Mouse (Mus musculus) stomach, embryonic 14.5 days (tissue): ENCODE data around the gene Mob1b. TPM values are rescaled to one million over a fixed set of nuclear protein-coding genes. Genes with fewer than 3 reads are reported as not detected.

Experiments used
- ATAC-seq: fragments of 200-750 bp; cut with Nextera tagmentation; 2 replicates; pipeline ENCODE4 v1.8.0; 2017; ENCODE audit warnings: low read depth, moderate TSS enrichment; ENCODE audit not compliant: insufficient number of reproducible peaks, insufficient read depth, low FRiP score
- H3K27ac ChIP-seq: fragments of 300-500 bp; sonication (generic); 2 replicates; pipeline ENCODE4 v1.5.1; 2014; ENCODE audit warnings: mild to moderate bottlenecking, low read length, moderate library complexity, mixed read lengths
- H3K27me3 ChIP-seq: fragments of 300-500 bp; sonication (generic); 2 replicates; pipeline ENCODE4 v1.6.1; 2014; ENCODE audit warnings: low read length, control low read depth, mixed read lengths; ENCODE audit not compliant: control insufficient read depth, insufficient read depth
- H3K36me3 ChIP-seq: fragments of 300-500 bp; sonication (generic); 2 replicates; pipeline ENCODE4 v1.6.1; 2014; ENCODE audit warnings: mild to moderate bottlenecking, control low read depth, low read length, moderate library complexity, mixed read lengths; ENCODE audit not compliant: control insufficient read depth, insufficient read depth
- H3K4me1 ChIP-seq: fragments of 300-500 bp; sonication (generic); 2 replicates; pipeline ENCODE4 v1.6.1; 2014; ENCODE audit warnings: low read length, control low read depth, mixed read lengths; ENCODE audit not compliant: control insufficient read depth, insufficient read depth
- H3K4me2 ChIP-seq: fragments of 300-500 bp; sonication (generic); replicated peaks from 2 replicates; pipeline ENCODE4 v1.6.1; 2014; ENCODE audit warnings: low read depth, low read length, control low read depth
- H3K4me3 ChIP-seq: fragments of 300-500 bp; sonication (generic); 2 replicates; pipeline ENCODE4 v1.5.1; 2014; ENCODE audit warnings: low read depth, low read length, control low read depth
- H3K9ac ChIP-seq: fragments of 300-500 bp; sonication (generic); replicated peaks from 2 replicates; pipeline ENCODE4 v1.6.1; 2014; ENCODE audit warnings: low read depth, mild to moderate bottlenecking, control low read depth, low read length, moderate library complexity, mixed read lengths
- H3K9me3 ChIP-seq: fragments of 300-500 bp; sonication (generic); 2 replicates; pipeline ENCODE4 v1.6.1; 2016; ENCODE audit warnings: low read depth, low read length, control low read depth; ENCODE audit not compliant: control insufficient read depth
- WGBS: fragments of 180-500 bp; shearing (Covaris S2); extraction: QIAGEN DNeasy Blood & Tissue Kit; methylation state at CpG from one replicate; pipeline ENCODE4 v1.1.7; 2014; 5-methylcytosine and 5-hydroxymethylcytosine counted together
- polyA plus RNA-seq: library from polyadenylated mRNA; unstranded; fragments of >200 nt; fragmentation: Nextera tagmentation; extraction: Ambion mirVana; gene quantifications from 2 replicates; pipeline ENCODE4 v1.2.1, GENCODE M21; 2014

The Mob1b gene
- polyA plus RNA-seq, 1 experiment from 2014 or later = 19.0 TPM

DNA sequence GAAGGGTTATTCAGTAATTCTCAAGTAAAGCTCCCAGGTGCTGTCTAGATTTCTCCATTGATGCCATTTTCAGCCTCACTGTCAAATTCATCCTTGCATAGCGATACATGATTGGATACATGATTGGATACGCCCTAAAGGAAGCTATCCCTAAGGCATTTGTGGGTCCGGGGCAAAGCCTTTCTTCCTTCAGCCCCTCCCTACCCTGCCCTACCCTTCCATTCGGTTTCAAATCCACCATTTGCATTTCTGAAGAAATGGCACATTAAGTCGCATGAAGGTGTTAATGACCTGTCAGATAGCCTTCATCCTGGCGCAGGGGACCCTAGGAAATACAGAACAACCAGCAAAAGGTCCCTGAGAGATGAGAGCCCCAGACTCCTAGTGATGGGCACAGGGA, 35.3 kb upstream of the Mob1b start:
- ATAC-seq = no peak
- 10% methylated on average over 6 of the region's 6 CpGs for WGBS
- no peaks in the 10 kb centered on the region for H3K36me3 ChIP-seq
- H3K4me3 ChIP-seq = no peak overlapping the region
- H3K4me2 ChIP-seq = no peak overlapping the region
- no peaks in the 10 kb centered on the region for H3K9me3 ChIP-seq
- H3K4me1 ChIP-seq = no peaks in the 10 kb centered on the region
- no peak overlapping the region for H3K27ac ChIP-seq
- H3K27me3 ChIP-seq = no peaks in the 10 kb centered on the region
- no peak overlapping the region for H3K9ac ChIP-seq

DNA sequence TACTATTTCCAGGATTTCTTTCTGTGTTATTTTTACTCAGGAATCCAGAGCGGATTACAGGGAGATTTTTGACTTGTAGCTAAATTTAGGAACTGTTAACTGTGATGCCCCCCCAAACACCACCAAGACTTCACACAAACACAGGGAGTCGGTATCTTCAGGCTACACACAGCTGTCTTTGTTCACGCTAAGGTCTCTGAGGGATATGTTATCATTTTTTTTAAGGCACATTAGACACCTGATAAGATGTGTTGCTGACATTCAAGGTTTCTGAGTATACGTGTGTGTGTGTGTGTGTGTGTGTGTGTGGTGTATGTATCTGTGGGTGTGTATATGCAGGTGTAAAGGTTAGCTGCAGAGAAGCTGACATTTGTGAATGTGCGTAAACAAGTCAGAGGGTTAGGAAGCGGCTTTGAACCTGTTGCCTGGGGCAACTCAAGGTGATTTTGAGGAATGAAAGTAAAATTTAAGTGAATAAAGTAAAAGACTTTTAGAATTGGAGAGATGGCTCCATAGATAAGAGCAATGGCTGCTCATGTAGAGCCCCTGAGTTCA, 34.8 kb upstream of the Mob1b start:
- no peak overlapping the region for H3K4me2 ChIP-seq
- H3K4me1 ChIP-seq = 0 out of 2 replicates have a peak, but pooled peaks cover 3% of the 10 kb centered on the region
- H3K9me3 ChIP-seq = no peaks in the 10 kb centered on the region
- 50% methylated on average over 6 of the region's 6 CpGs for WGBS
- no peak overlapping the region for H3K9ac ChIP-seq
- no peaks in the 10 kb centered on the region for H3K36me3 ChIP-seq
- ATAC-seq = no peak
- no peak overlapping the region for H3K4me3 ChIP-seq
- no peaks in the 10 kb centered on the region for H3K27me3 ChIP-seq
- no peak overlapping the region for H3K27ac ChIP-seq

DNA sequence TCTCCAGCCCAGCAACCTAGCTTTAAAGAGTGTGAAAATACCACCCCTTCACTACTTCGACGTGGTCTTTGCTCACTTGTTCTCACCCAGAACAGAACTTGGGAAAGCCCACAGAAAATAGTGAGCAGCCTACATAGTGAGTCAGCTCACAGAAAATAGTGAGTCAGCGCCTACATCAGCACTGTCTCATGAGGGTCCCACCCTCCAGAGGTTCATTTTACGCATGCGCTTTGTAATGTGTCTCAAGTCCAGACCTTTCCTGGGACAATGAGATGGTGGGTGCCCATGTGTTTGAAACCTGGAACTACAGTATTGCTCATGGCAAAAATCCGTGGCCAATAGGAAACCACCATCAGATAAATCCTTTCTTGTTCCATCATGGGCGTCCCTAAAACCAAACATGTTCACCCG, 32.7 kb upstream of the Mob1b start:
- 80% methylated on average over 8 of the region's 8 CpGs for WGBS
- no peak for ATAC-seq

DNA sequence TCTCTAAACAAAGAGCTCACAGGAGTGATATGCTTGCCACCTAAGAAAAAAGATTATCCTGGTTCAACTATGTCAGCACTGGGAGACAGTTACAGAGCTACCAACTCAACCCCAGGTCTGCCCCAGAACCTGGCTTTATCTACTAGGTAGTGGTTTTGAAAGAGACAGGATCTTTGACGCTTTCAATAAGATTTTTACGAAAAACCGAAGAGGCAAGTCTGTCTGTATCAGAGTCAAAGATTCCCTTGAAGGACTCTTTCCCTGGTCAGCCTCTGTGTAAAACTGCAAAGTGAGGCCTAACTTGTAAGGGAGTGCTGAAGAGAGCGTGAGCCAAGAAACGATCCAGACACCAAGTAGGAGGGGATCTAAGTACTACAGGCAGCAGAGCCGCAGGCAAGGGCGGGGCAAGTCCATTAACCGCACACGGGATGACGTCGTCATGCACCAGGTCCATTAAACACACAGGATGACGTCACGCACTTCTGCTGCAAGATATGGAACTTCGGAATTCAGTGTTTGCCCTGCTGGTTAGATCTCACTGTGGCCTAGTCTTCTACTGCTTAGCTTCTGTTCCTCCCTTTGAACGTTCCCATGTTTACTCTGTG, 32.0 kb upstream of the Mob1b start:
- H3K36me3 ChIP-seq = no peaks in the 10 kb centered on the region
- H3K4me3 ChIP-seq = no peak overlapping the region
- H3K9ac ChIP-seq = no peak overlapping the region
- no peak overlapping the region for H3K27ac ChIP-seq
- no peak overlapping the region for H3K4me2 ChIP-seq
- ATAC-seq = peak; percentile 79
- no peaks in the 10 kb centered on the region for H3K9me3 ChIP-seq
- 0 out of 2 replicates have a peak, but pooled peaks cover 3% of the 10 kb centered on the region for H3K4me1 ChIP-seq
- no peaks in the 10 kb centered on the region for H3K27me3 ChIP-seq
- WGBS = 61% methylated on average over 15 of the region's 15 CpGs

More for the DNA sequence above, 32.7 kb upstream of the Mob1b start:
- Histone ChIP-seq H3K36me3 (no peaks in the 10 kb centered on the region), H3K27ac (no peak overlapping the region), H3K4me3 (no peak overlapping the region), H3K27me3 (no peaks in the 10 kb centered on the region), H3K4me1 (0 out of 2 replicates have a peak, but pooled peaks cover 3% of the 10 kb centered on the region), H3K4me2 (no peak overlapping the region), H3K9me3 (no peaks in the 10 kb centered on the region), H3K9ac (no peak overlapping the region)

DNA sequence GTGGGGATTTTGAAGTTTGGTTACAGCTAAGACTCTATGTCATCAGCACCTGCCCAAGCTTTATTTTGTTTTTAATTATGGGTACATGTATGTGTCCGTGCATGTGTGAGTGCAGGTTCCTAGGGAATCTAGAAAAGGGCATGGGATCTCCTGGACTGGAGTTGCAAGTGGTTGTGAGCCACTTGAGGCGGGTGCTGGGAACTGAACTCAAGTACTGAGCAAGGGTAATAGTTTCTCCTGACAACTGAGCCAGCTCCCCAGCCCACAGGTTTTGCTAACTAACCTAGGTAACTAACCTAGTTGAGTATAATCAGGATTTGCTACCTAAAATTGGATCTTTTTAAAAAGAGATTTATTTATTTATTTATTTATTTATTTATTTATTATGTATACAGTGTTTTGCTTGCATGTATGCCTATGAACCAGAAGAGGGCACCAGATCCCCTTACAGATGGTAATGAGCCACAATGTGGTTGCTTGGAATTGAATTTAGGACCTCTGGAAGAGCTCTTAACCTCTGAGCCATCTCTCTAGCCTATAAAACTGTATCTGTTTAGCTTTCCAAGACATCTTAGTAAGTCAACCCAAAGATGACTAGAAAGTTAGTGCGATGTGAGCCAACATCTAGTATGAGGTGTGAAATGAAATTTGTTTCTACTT, 31.2 kb upstream of the Mob1b start:
- WGBS = 82% methylated on average over 3 of the region's 3 CpGs
- no peak overlapping the region for H3K9ac ChIP-seq
- H3K27me3 ChIP-seq = no peaks in the 10 kb centered on the region
- H3K4me3 ChIP-seq = no peak overlapping the region
- 0 out of 2 replicates have a peak, but pooled peaks have one; percentile 4 for ATAC-seq
- no peaks in the 10 kb centered on the region for H3K9me3 ChIP-seq
- H3K4me1 ChIP-seq = 0 out of 2 replicates have a peak, but pooled peaks cover 3% of the 10 kb centered on the region
- H3K36me3 ChIP-seq = no peaks in the 10 kb centered on the region
- H3K4me2 ChIP-seq = no peak overlapping the region
- H3K27ac ChIP-seq = no peak overlapping the region

DNA sequence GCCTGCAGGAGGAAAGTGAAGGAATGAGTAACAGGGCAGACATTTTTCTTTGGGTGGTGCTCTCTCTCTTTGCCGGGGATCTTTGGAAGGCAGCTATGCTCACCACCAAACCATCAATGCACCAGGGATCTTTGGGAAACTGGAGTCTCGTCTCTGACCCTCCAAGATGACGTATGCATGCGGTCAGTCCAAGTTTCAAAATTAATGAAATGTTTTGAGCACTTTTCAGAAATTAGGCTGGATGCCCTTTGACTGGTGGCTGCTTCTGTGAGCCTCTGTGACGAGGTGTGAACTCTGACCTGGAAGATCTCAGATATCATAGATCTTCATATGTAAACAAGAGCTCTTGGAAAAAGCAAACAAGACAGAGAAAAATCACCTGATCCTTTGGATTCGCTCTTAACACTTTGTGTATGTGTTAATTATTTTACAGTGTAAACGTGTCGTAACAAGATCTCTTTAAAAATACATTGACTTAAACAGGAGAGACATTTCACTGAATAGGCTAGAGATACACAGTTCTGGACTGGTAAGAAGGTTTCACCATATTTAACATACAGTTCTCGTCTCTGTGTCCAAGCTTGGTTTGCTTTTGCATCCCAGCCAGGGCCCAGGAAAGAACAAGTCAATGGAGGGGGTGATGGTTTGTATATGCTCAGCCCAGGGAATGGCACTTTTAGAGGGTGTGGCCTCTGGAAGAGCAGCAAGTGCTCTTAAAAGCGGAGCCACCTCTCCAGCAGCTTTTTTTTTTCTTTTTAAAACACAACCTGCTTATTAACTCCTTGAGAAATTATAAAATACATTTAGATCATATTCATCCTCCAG, 29.8 kb upstream of the Mob1b start:
- Histone ChIP-seq H3K9ac (no peak overlapping the region), H3K27ac (no peak overlapping the region), H3K9me3 (no peaks in the 10 kb centered on the region), H3K4me2 (no peak overlapping the region), H3K4me3 (no peak overlapping the region), H3K36me3 (no peaks in the 10 kb centered on the region), H3K27me3 (no peaks in the 10 kb centered on the region), H3K4me1 (0 out of 2 replicates have a peak, but pooled peaks cover 3% of the 10 kb centered on the region)
- WGBS = 22% methylated on average over 10 of the region's 10 CpGs
- no peak for ATAC-seq

DNA sequence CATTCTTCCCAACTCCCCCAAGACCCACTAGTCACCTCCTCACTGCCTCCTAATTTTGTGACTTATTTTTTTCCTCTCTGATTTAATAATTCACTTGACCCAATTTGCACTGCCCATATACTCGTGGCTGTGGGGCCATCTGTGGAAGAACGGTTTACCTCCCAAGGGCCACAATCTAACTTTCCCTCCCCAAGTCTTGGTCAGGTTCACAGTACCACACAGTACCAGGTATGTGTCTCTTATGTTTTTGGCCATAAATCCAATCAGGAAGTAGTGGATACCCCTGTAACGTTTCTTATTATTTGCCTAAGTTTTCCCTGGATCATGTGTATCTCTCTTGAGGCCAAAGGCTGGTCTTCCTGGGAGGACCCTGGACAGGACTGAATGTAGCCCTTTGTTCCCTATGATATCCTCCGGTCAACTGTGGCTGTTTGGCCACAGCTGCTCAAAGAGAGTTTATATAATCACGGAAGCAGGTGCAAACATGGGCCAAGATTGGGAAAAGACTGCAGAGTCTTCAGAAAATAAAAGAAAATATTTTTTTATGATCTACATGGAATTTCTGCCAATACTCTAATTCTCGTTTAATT, 29.1 kb upstream of the Mob1b start:
- Histone ChIP-seq H3K4me1 (0 out of 2 replicates have a peak, but pooled peaks cover 3% of the 10 kb centered on the region), H3K4me3 (no peak overlapping the region), H3K9me3 (no peaks in the 10 kb centered on the region), H3K4me2 (no peak overlapping the region), H3K27ac (no peak overlapping the region), H3K27me3 (no peaks in the 10 kb centered on the region), H3K36me3 (no peaks in the 10 kb centered on the region), H3K9ac (no peak overlapping the region)
- ATAC-seq = no peak
- 45% methylated on average over 6 of the region's 6 CpGs for WGBS

DNA sequence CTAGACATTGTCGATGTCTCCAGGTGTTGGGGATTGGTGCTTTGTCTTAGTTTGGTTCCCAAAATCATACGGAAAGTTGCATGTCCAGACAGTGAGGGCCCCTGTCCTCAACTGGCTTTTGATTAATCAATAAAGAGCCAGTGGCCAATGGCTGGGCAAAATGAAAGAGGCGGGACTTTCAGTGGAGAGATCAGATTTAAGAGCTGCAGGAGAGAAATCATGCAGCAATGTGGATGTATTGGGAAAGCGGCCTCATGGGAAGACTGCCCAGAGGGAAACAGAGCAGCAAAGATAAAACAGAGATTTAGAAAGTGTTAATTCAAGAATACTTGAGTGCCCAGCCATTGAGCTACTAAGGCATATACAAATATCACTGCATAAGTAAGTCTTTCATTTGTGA, 28.1 kb upstream of the Mob1b start:
- Histone ChIP-seq H3K4me1 (0 out of 2 replicates have a peak, but pooled peaks cover 3% of the 10 kb centered on the region), H3K36me3 (no peaks in the 10 kb centered on the region), H3K9ac (no peak overlapping the region), H3K4me3 (no peak overlapping the region), H3K27me3 (no peaks in the 10 kb centered on the region), H3K4me2 (no peak overlapping the region), H3K9me3 (no peaks in the 10 kb centered on the region), H3K27ac (no peak overlapping the region)
- ATAC-seq = no peak
- WGBS = 90% methylated on average over 4 of the region's 4 CpGs
